Mouse (Mus musculus): ENCODE data around the gene Zfp184. TPM values are rescaled to one million over a fixed set of nuclear protein-coding genes. Genes with fewer than 3 reads are reported as not detected.
A peak's percentile ranks its signal among the peaks of the same experiment; 100 is the strongest.

Zfp184 gene
- polyA plus RNA-seq, 2 experiments: 8.3 to 12.7 TPM

GRCm38 (mm10) chr13:21992550-21992949 lies 47.7 kb downstream of the Zfp184 start:
- H3K9me3 ChIP-seq (ENCODE audit: control insufficient read depth, low read length): no peaks in the 10 kb centered on the region
- H3K4me3 ChIP-seq (replicated peaks; ENCODE audit: low read length): no peak overlapping the region
- WGBS: 82% methylated on average over 5 of the region's 5 CpGs
- H3K36me3 ChIP-seq (ENCODE audit: control insufficient read depth, insufficient read depth, low read length): no peaks in the 10 kb centered on the region
- H3K4me2 ChIP-seq (replicated peaks; ENCODE audit: low read depth, low read length, severe bottlenecking): no peak overlapping the region
- DNase-seq (ENCODE audit: low spot score) (no peak), ATAC-seq (ENCODE audit: low FRiP score, low read depth) (no peak)
- H3K9ac ChIP-seq (ENCODE audit: low read depth, low read length, severe bottlenecking): no peak overlapping the region
- H3K4me1 ChIP-seq (ENCODE audit: control insufficient read depth, insufficient read depth, low read length): peaks cover 4% of the 10 kb centered on the region; the same call in 1 of the 2 replicates
- TF ChIP-seq POLR2A (IDR thresholded peaks at IDR 0.05; ENCODE audit: borderline replicate concordance, extremely low read depth, insufficient read depth, insufficient read length): no peak
- H3K27me3 ChIP-seq (ENCODE audit: control insufficient read depth, insufficient read depth, low read length): peaks cover 35% of the 10 kb centered on the region
- H3K27ac ChIP-seq (replicated peaks; ENCODE audit: low read depth, low read length): no peak overlapping the region

GRCm38 (mm10) chr13:21993957-21994738 lies 49.3 kb downstream of the Zfp184 start:
- Histone ChIP-seq H3K27ac (replicated peaks; ENCODE audit: low read depth, low read length) (no peak overlapping the region), H3K36me3 (ENCODE audit: control insufficient read depth, insufficient read depth, low read length) (no peaks in the 10 kb centered on the region), H3K9me3 (ENCODE audit: control insufficient read depth, low read length) (no peaks in the 10 kb centered on the region), H3K4me3 (replicated peaks; ENCODE audit: low read length) (no peak overlapping the region), H3K9ac (ENCODE audit: low read depth, low read length, severe bottlenecking) (no peak overlapping the region), H3K4me2 (replicated peaks; ENCODE audit: low read depth, low read length, severe bottlenecking) (no peak overlapping the region), H3K27me3 (ENCODE audit: control insufficient read depth, insufficient read depth, low read length) (peaks cover 51% of the 10 kb centered on the region), H3K4me1 (ENCODE audit: control insufficient read depth, insufficient read depth, low read length) (peaks cover 4% of the 10 kb centered on the region; the same call in 1 of the 2 replicates)
- DNase-seq (ENCODE audit: low spot score) (peak; percentile 45), ATAC-seq (ENCODE audit: low FRiP score, low read depth) (no peak)
- TF ChIP-seq POLR2A (IDR thresholded peaks at IDR 0.05; ENCODE audit: borderline replicate concordance, extremely low read depth, insufficient read depth, insufficient read length): no peak
- WGBS: 1% methylated on average over 22 of the region's 22 CpGs

- TF ChIP-seq POLR2A (IDR thresholded peaks at IDR 0.05; ENCODE audit: borderline replicate concordance, extremely low read depth, insufficient read depth, insufficient read length): no peak
- H3K4me2 ChIP-seq (replicated peaks; ENCODE audit: low read depth, low read length, severe bottlenecking): peak overlapping the region; percentile 41; the same call in 1 of the 2 replicates
- no peak overlapping the region for H3K9ac ChIP-seq (ENCODE audit: low read depth, low read length, severe bottlenecking)
- no peaks in the 10 kb centered on the region for H3K9me3 ChIP-seq (ENCODE audit: control insufficient read depth, low read length)
- no peaks in the 10 kb centered on the region for H3K36me3 ChIP-seq (ENCODE audit: control insufficient read depth, insufficient read depth, low read length)
- no peak for DNase-seq (ENCODE audit: low spot score)
- H3K4me3 ChIP-seq (replicated peaks; ENCODE audit: low read length): peak overlapping the region; percentile 31
- peaks cover 4% of the 10 kb centered on the region; the same call in 1 of the 2 replicates for H3K4me1 ChIP-seq (ENCODE audit: control insufficient read depth, insufficient read depth, low read length)
- H3K27me3 ChIP-seq (ENCODE audit: control insufficient read depth, insufficient read depth, low read length): peaks cover 57% of the 10 kb centered on the region
- no peak overlapping the region for H3K27ac ChIP-seq (replicated peaks; ENCODE audit: low read depth, low read length)
- 7% methylated on average over 8 of the region's 8 CpGs for WGBS
- no peak for ATAC-seq (ENCODE audit: low FRiP score, low read depth)
Observed at GRCm38 (mm10) chr13:21994896-21995295, 50.0 kb downstream of the Zfp184 start.

- no peak overlapping the region for H3K9ac ChIP-seq (ENCODE audit: low read depth, low read length, severe bottlenecking)
- H3K27me3 ChIP-seq (ENCODE audit: control insufficient read depth, insufficient read depth, low read length): peaks cover 63% of the 10 kb centered on the region
- 1% methylated on average over 21 of the region's 21 CpGs for WGBS
Observed at GRCm38 (mm10) chr13:21995331-21995914, 50.5 kb downstream of the Zfp184 start.

GRCm38 (mm10) chr13:21996101-21996839 lies 51.4 kb downstream of the Zfp184 start:
- Histone ChIP-seq H3K9me3 (ENCODE audit: control insufficient read depth, low read length) (no peaks in the 10 kb centered on the region), H3K36me3 (ENCODE audit: control insufficient read depth, insufficient read depth, low read length) (no peaks in the 10 kb centered on the region), H3K9ac (ENCODE audit: low read depth, low read length, severe bottlenecking) (no peak overlapping the region), H3K27me3 (ENCODE audit: control insufficient read depth, insufficient read depth, low read length) (peaks cover 71% of the 10 kb centered on the region), H3K4me3 (replicated peaks; ENCODE audit: low read length) (peak overlapping the region; percentile 31), H3K4me2 (replicated peaks; ENCODE audit: low read depth, low read length, severe bottlenecking) (peak overlapping the region; percentile 19), H3K27ac (replicated peaks; ENCODE audit: low read depth, low read length) (no peak overlapping the region), H3K4me1 (ENCODE audit: control insufficient read depth, insufficient read depth, low read length) (peaks cover 4% of the 10 kb centered on the region; the same call in 1 of the 2 replicates)
- DNase-seq (ENCODE audit: low spot score): peak; percentile 31
- TF ChIP-seq POLR2A (IDR thresholded peaks at IDR 0.05; ENCODE audit: borderline replicate concordance, extremely low read depth, insufficient read depth, insufficient read length): no peak
- ATAC-seq (ENCODE audit: low FRiP score, low read depth): no peak
- 4% methylated on average over 12 of the region's 12 CpGs for WGBS

More at GRCm38 (mm10) chr13:21995331-21995914, 50.5 kb downstream of the Zfp184 start:
- Histone ChIP-seq H3K4me3 (replicated peaks; ENCODE audit: low read length) (peak overlapping the region; percentile 31), H3K4me2 (replicated peaks; ENCODE audit: low read depth, low read length, severe bottlenecking) (peak overlapping the region; percentile 41), H3K4me1 (ENCODE audit: control insufficient read depth, insufficient read depth, low read length) (peaks cover 4% of the 10 kb centered on the region; the same call in 1 of the 2 replicates), H3K9me3 (ENCODE audit: control insufficient read depth, low read length) (no peaks in the 10 kb centered on the region), H3K27ac (replicated peaks; ENCODE audit: low read depth, low read length) (no peak overlapping the region), H3K36me3 (ENCODE audit: control insufficient read depth, insufficient read depth, low read length) (no peaks in the 10 kb centered on the region)
- DNase-seq (ENCODE audit: low spot score): peak; percentile 25
- ATAC-seq (ENCODE audit: low FRiP score, low read depth): peak; percentile 41; the same call in 1 of the 2 replicates
- TF ChIP-seq POLR2A (IDR thresholded peaks at IDR 0.05; ENCODE audit: borderline replicate concordance, extremely low read depth, insufficient read depth, insufficient read length): no peak
